Mouse (Mus musculus) stomach, postnatal 0 days (tissue): ENCODE data around the gene Vsnl1. TPM values are rescaled to one million over a fixed set of nuclear protein-coding genes. Genes with fewer than 3 reads are reported as not detected.

Source experiments
- ATAC-seq: fragments of 200-750 bp; cut with Nextera tagmentation; 2 replicates; pipeline ENCODE4 v1.8.0; 2017; ENCODE audit not compliant: low FRiP score, low TSS enrichment
- DNase-seq: peaks from one replicate; pipeline ENCODE4 v3.0.0-alpha.2; 2016; ENCODE audit warnings: low spot score
- H3K27ac ChIP-seq: fragments of 300-500 bp; sonication (generic); replicated peaks from 2 replicates; pipeline ENCODE4 v1.5.1; 2014; ENCODE audit warnings: mild to moderate bottlenecking, control low read depth
- H3K27me3 ChIP-seq: fragments of 300-500 bp; sonication (generic); 2 replicates; pipeline ENCODE4 v1.6.1; 2014; ENCODE audit warnings: low read length; ENCODE audit not compliant: control insufficient read depth, insufficient read depth
- H3K36me3 ChIP-seq: fragments of 300-500 bp; sonication (generic); 2 replicates; pipeline ENCODE4 v1.6.1; 2014; ENCODE audit warnings: low read length, mixed read lengths; ENCODE audit not compliant: control insufficient read depth, insufficient read depth
- H3K4me1 ChIP-seq: fragments of 300-500 bp; sonication (generic); replicated peaks from 2 replicates; pipeline ENCODE4 v1.6.1; 2014; ENCODE audit warnings: antibody characterized with exemption; ENCODE audit not compliant: control insufficient read depth, insufficient read depth
- H3K4me2 ChIP-seq: fragments of 300-500 bp; sonication (generic); replicated peaks from 2 replicates; pipeline ENCODE4 v1.6.1; 2014; ENCODE audit warnings: low read depth, mild to moderate bottlenecking, control low read depth, moderate library complexity
- H3K4me3 ChIP-seq: fragments of 300-500 bp; sonication (generic); 2 replicates; pipeline ENCODE4 v1.5.1; 2014; ENCODE audit warnings: low read depth, low read length, control low read depth
- H3K9ac ChIP-seq: fragments of 300-500 bp; sonication (generic); 2 replicates; pipeline ENCODE4 v1.6.1; 2014; ENCODE audit warnings: mild to moderate bottlenecking, low read length, control low read depth, mixed read lengths
- H3K9me3 ChIP-seq: fragments of 300-500 bp; sonication (generic); 2 replicates; pipeline ENCODE4 v1.6.1; 2016; ENCODE audit warnings: low read length; ENCODE audit not compliant: control insufficient read depth
- CTCF ChIP-seq: IDR thresholded peaks from 2 replicates; pipeline ENCODE4 v1.5.1; 2016; ENCODE audit warnings: antibody characterized with exemption, low read depth, mild to moderate bottlenecking, moderate library complexity
- EP300 ChIP-seq: optimal IDR thresholded peaks from 2 replicates; pipeline ENCODE3; 2016; ENCODE audit warnings: antibody characterized with exemption
- WGBS: fragments of 180-500 bp; shearing (Covaris S2); extraction: QIAGEN DNeasy Blood & Tissue Kit; methylation state at CpG from one replicate; pipeline ENCODE4 v1.1.7; 2014; 5-methylcytosine and 5-hydroxymethylcytosine counted together
- polyA plus RNA-seq: library from polyadenylated mRNA; unstranded; fragments of >200 nt; fragmentation: Nextera tagmentation; extraction: Ambion mirVana; gene quantifications from 2 replicates; pipeline ENCODE4 v1.2.1, GENCODE M21; 2015

The Vsnl1 gene
- polyA plus RNA-seq, 1 experiment from 2014 or later = 0.72 TPM

DNA sequence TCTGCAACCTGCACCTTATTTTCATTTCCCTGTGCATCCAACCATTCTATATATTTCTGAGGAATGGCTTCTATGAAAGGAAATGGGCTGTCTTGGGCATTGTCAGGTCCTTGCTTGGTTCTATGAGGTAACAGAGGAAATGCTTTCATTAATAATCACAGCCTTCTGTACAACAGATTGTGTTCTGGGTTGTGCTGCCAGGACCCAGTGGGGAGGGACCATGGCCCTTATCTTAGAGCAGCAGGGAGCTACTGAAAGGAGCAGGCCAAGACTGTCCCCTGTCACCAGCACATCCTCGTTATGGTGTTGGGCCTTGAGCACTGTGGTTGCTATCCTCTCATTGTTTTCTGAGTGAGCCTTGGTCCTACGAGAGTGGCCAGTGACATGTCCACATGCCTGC lies 40.9 kb downstream of the Vsnl1 start:
- Histone ChIP-seq H3K4me3 (no peak overlapping the region), H3K4me2 (no peak overlapping the region), H3K9me3 (no peaks in the 10 kb centered on the region), H3K27ac (no peak overlapping the region), H3K36me3 (no peaks in the 10 kb centered on the region), H3K4me1 (0 out of 2 replicates have a peak, but pooled peaks cover 3% of the 10 kb centered on the region), H3K9ac (no peak overlapping the region), H3K27me3 (no peaks in the 10 kb centered on the region)
- ATAC-seq = no peak
- no peak for DNase-seq
- WGBS = 85% methylated on average over 2 of the region's 2 CpGs
- TF ChIP-seq EP300 = no peak
- no peak for TF ChIP-seq CTCF

GRCm38 (mm10) chr12:11392525-11392924 lies 43.9 kb downstream of the Vsnl1 start:
- no peak overlapping the region for H3K9ac ChIP-seq
- WGBS = 32% methylated on average over 1 of the region's 1 CpGs
- no peak overlapping the region for H3K4me3 ChIP-seq
- H3K4me2 ChIP-seq = no peak overlapping the region
- TF ChIP-seq CTCF = no peak
- no peak for TF ChIP-seq EP300
- H3K9me3 ChIP-seq = no peaks in the 10 kb centered on the region
- no peaks in the 10 kb centered on the region for H3K27me3 ChIP-seq
- no peak overlapping the region for H3K27ac ChIP-seq
- DNase-seq (no peak), ATAC-seq (no peak)
- 0 out of 2 replicates have a peak, but pooled peaks cover 3% of the 10 kb centered on the region for H3K4me1 ChIP-seq
- H3K36me3 ChIP-seq = no peaks in the 10 kb centered on the region

GRCm38 (mm10) chr12:11391244-11391949 lies 45.0 kb downstream of the Vsnl1 start:
- DNase-seq (no peak), ATAC-seq (no peak)
- Histone ChIP-seq H3K27me3 (no peaks in the 10 kb centered on the region), H3K36me3 (no peaks in the 10 kb centered on the region), H3K27ac (peak overlapping the region; percentile 30; the same call in 1 of the 2 replicates), H3K9me3 (no peaks in the 10 kb centered on the region), H3K9ac (no peak overlapping the region), H3K4me3 (no peak overlapping the region), H3K4me1 (0 out of 2 replicates have a peak, but pooled peaks cover 3% of the 10 kb centered on the region), H3K4me2 (no peak overlapping the region)
- WGBS = 30% methylated on average over 7 of the region's 7 CpGs
- TF ChIP-seq CTCF (no peak), EP300 (no peak)

- Histone ChIP-seq H3K4me2 (no peak overlapping the region), H3K36me3 (no peaks in the 10 kb centered on the region), H3K9ac (no peak overlapping the region), H3K4me1 (0 out of 2 replicates have a peak, but pooled peaks cover 3% of the 10 kb centered on the region), H3K9me3 (no peaks in the 10 kb centered on the region), H3K27me3 (no peaks in the 10 kb centered on the region), H3K4me3 (no peak overlapping the region), H3K27ac (peak overlapping the region; percentile 75)
- WGBS = 66% methylated on average over 7 of the region's 7 CpGs
- TF ChIP-seq CTCF (no peak), EP300 (no peak)
- ATAC-seq (peak; percentile 54; the same call in 1 of the 2 replicates), DNase-seq (no peak)
Measured at GRCm38 (mm10) chr12:11389141-11389540, 47.3 kb downstream of the Vsnl1 start.

DNA sequence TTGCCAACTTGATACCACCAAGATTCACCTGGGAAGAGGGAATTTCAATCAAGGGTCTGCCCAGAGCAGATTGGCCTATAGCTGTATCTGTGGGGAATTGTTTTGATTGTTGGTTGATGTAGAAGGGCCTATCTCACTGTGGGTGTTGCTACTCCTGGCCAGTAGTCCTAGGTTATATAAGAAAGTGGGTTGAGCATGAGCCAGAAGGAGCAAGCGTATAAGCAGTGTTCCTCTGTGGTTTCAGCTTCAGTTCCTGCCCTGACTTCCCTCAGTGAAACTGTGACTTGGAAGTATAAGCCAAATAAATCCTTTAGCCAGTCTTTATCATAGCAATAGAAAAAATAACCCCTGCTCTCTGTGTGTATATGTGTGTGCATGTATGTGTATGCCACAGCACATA lies 51.7 kb downstream of the Vsnl1 start:
- no peak for DNase-seq
- H3K27me3 ChIP-seq = no peaks in the 10 kb centered on the region
- H3K9ac ChIP-seq = no peak overlapping the region
- no peak overlapping the region for H3K27ac ChIP-seq
- H3K36me3 ChIP-seq = no peaks in the 10 kb centered on the region
- no peaks in the 10 kb centered on the region for H3K9me3 ChIP-seq
- TF ChIP-seq EP300 (no peak), CTCF (no peak)
- H3K4me1 ChIP-seq = no peaks in the 10 kb centered on the region
- H3K4me3 ChIP-seq = no peak overlapping the region
- WGBS = 92% methylated on average over 1 of the region's 1 CpGs
- no peak for ATAC-seq
- H3K4me2 ChIP-seq = no peak overlapping the region

- no peak overlapping the region for H3K4me3 ChIP-seq
- no peak overlapping the region for H3K9ac ChIP-seq
- WGBS = 73% methylated on average over 2 of the region's 2 CpGs
- H3K4me1 ChIP-seq = no peaks in the 10 kb centered on the region
- no peaks in the 10 kb centered on the region for H3K27me3 ChIP-seq
- ATAC-seq = no peak
- no peaks in the 10 kb centered on the region for H3K36me3 ChIP-seq
- TF ChIP-seq EP300 (no peak), CTCF (no peak)
- H3K9me3 ChIP-seq = no peaks in the 10 kb centered on the region
- H3K4me2 ChIP-seq = no peak overlapping the region
- no peak for DNase-seq
- H3K27ac ChIP-seq = no peak overlapping the region
Measured at GRCm38 (mm10) chr12:11379396-11379795, 57.0 kb downstream of the Vsnl1 start.
